Mouse (Mus musculus) heart, postnatal 4 days (tissue): ENCODE measurements around the gene Mboat7. TPM values are rescaled to one million over a fixed set of nuclear protein-coding genes. Genes with fewer than 3 reads are reported as not detected.

Source experiments
- DNase-seq: peaks from one replicate; pipeline ENCODE4 v3.0.0; 2021
- microRNA-seq, 2 experiments: library from miRNA; unstranded; fragments of <30 nt; microRNA quantifications; one replicate each; pipeline ENCODE4 v1.2.0; 2021 to 2022
- total RNA-seq, 2 experiments: library from RNA; stranded (reverse); gene quantifications; 2 replicates each; pipeline ENCODE4 v1.2.3; 2021

Gene Mboat7
- total RNA-seq, 2 experiments from 2014 or later, result 29.7 to 32.3 TPM

GRCm38 (mm10) chr7:3643412-3643811, 49.9 kb downstream of the Mboat7 start:
- DNase-seq, result no peak

- no peak for DNase-seq
Measured at GRCm38 (mm10) chr7:3630478-3630815, 62.9 kb downstream of the Mboat7 start.

- peak; percentile 91 for DNase-seq
Measured at GRCm38 (mm10) chr7:3629543-3630477, 63.5 kb downstream of the Mboat7 start, which contains the start of the genes Tfpt and Prpf31. Gene Tfpt, minus strand, starts transcription at chr7:3629929. Gene Prpf31, plus strand, starts transcription at chr7:3629985.

GRCm38 (mm10) chr7:3629030-3629429, 64.3 kb downstream of the Mboat7 start:
- DNase-seq, result no peak

Small RNA genes lying within 50 kb of the gene (microRNA-seq; reads per million reads assigned to microRNA genes)
- gene Mir3572, result 5.1 to 5.2 reads per million in 2 experiments

Other genes with a start within 250 kb of the Mboat7 start
- gene Tarm1, start 190.9 kb downstream of the Mboat7 start, total RNA-seq, result not detected
- under 1 TPM; 0.52 to 0.81 TPM for gene Oscar, start 77.4 kb downstream of the Mboat7 start, total RNA-seq
- gene Ndufa3, start 76.2 kb downstream of the Mboat7 start, total RNA-seq, result 1,000 to 10,000 TPM; 1,232 to 1,303 TPM
- 10 to 100 TPM; 18.0 to 23.0 TPM for gene Tfpt, start 63.6 kb downstream of the Mboat7 start, total RNA-seq
- gene Prpf31, start 63.5 kb downstream of the Mboat7 start, total RNA-seq, result 10 to 100 TPM; 37.5 to 40.3 TPM
- 10 to 100 TPM; 37.9 to 38.3 TPM for gene Cnot3, start 48.3 kb downstream of the Mboat7 start, total RNA-seq
- gene Leng1, start 27.7 kb downstream of the Mboat7 start, total RNA-seq, result 10 to 100 TPM in 1 of 2 experiments, 1 to 10 TPM in 1; 8.5 to 10.2 TPM
- 1 to 10 TPM; 2.2 to 2.4 TPM for gene Tmc4, start 16.0 kb downstream of the Mboat7 start, total RNA-seq
- gene Tsen34, start 660 bp downstream of the Mboat7 start, total RNA-seq, result 100 to 1,000 TPM; 127 to 133 TPM
- 100 to 1,000 TPM; 875 to 920 TPM for gene Rps9, start 10.5 kb upstream of the Mboat7 start, total RNA-seq
- gene Pirb, start 26.9 kb upstream of the Mboat7 start, total RNA-seq, result under 1 TPM; 0.43 to 0.64 TPM
- not detected for gene Gm15448, start 132.2 kb upstream of the Mboat7 start, total RNA-seq
- under 1 TPM in 1 of 2 experiments, not detected in 1; 0.14 TPM for gene Pira2, start 151.5 kb upstream of the Mboat7 start, total RNA-seq
- gene Gm14548, start 204.6 kb upstream of the Mboat7 start, total RNA-seq, result under 1 TPM in 1 of 2 experiments, not detected in 1; 0.29 TPM
- gene Lilra6, start 222.0 kb upstream of the Mboat7 start, total RNA-seq, result under 1 TPM; 0.12 to 0.14 TPM